Comparison of ENCODE assay signal across 8 mouse cellular contexts in genomic region chr2:32939418-32939817, GRCm38 (mm10). TPM values are rescaled to one million over a fixed set of nuclear protein-coding genes. Genes with fewer than 3 reads are reported as not detected.
DNase-seq lines count a peak whose midpoint lies in the region; ATAC-seq and TF ChIP-seq lines count a peak whose summit lies in the region.

No protein-coding gene starts in this region.

- no peaks in the 10 kb centered on the region; the same call in 1 of the 2 replicates for H3K4me1 ChIP-seq in heart, embryonic 10.5 days
- H3K4me1 ChIP-seq in cortical plate, adult 2 months (ENCODE audit: control insufficient read depth, insufficient read depth, low read length): no peaks in the 10 kb centered on the region
- H3K4me1 ChIP-seq in lung, embryonic 14.5 days (ENCODE audit: insufficient read depth): no peaks in the 10 kb centered on the region

- 62% methylated on average over 5 of the region's 5 CpGs for WGBS in heart, embryonic 10.5 days
- 63% methylated on average over 5 of the region's 5 CpGs for WGBS in lung, embryonic 14.5 days

- TF ChIP-seq POLR2A in cortical plate, adult 2 months (IDR thresholded peaks at IDR 0.05; ENCODE audit: extremely low read depth, insufficient read depth, low read length): no peak

- H3K36me3 ChIP-seq in heart, embryonic 10.5 days: peaks cover 63% of the 10 kb centered on the region
- peaks cover 16% of the 10 kb centered on the region; the same call in 1 of the 2 replicates for H3K36me3 ChIP-seq in lung, embryonic 14.5 days (ENCODE audit: insufficient read depth)

- peak; percentile 38; the same call in 1 of the 2 replicates for TF ChIP-seq CTCF in cortical plate, adult 2 months (IDR thresholded peaks at IDR 0.05; ENCODE audit: extremely low read depth, insufficient read depth, low read length)
- TF ChIP-seq CTCF in lung, embryonic 14.5 days (IDR thresholded peaks at IDR 0.05; ENCODE audit: low read depth): peak; percentile 62

- no peak for ATAC-seq in lung, embryonic 14.5 days (ENCODE audit: insufficient read depth)

- no peak overlapping the region for H3K4me3 ChIP-seq in heart, embryonic 10.5 days
- H3K4me3 ChIP-seq in cortical plate, adult 2 months (ENCODE audit: insufficient read depth, low read length): no peak overlapping the region
- H3K4me3 ChIP-seq in lung, embryonic 14.5 days (ENCODE audit: low read depth, low read length): no peak overlapping the region

- H3K4me2 ChIP-seq in lung, embryonic 14.5 days: no peak overlapping the region

- peak; percentile 55 for DNase-seq in heart, adult 8-10 months (ENCODE audit: low spot score)
- no peak for DNase-seq in heart, embryonic 10.5 days (ENCODE audit: low spot score)
- DNase-seq in right cerebral cortex, postnatal 4 days: peak; percentile 48
- DNase-seq in right cerebral cortex, postnatal 10 days (ENCODE audit: low spot score in 2 of 2): no peak
- DNase-seq in lung, embryonic 14.5 days: peak; percentile 84
- DNase-seq in thymus, postnatal 10 days (ENCODE audit: low spot score in 2 of 2): peak; percentile 44 to 75
- no peak for DNase-seq in adrenal gland, postnatal 14 days

- H3K27ac ChIP-seq in heart, embryonic 10.5 days: no peak overlapping the region
- H3K27ac ChIP-seq in cortical plate, adult 2 months (ENCODE audit: insufficient read depth, low read length): no peak overlapping the region
- no peak overlapping the region for H3K27ac ChIP-seq in lung, embryonic 14.5 days (ENCODE audit: low read depth)

- no peak overlapping the region for H3K9ac ChIP-seq in lung, embryonic 14.5 days

- no peaks in the 10 kb centered on the region for H3K27me3 ChIP-seq in heart, embryonic 10.5 days (ENCODE audit: insufficient read depth, poor library complexity, severe bottlenecking)
- H3K27me3 ChIP-seq in lung, embryonic 14.5 days (ENCODE audit: insufficient read depth, low read length): no peaks in the 10 kb centered on the region

- H3K9me3 ChIP-seq in heart, embryonic 10.5 days: no peaks in the 10 kb centered on the region
- H3K9me3 ChIP-seq in lung, embryonic 14.5 days (ENCODE audit: low read depth, low read length): no peaks in the 10 kb centered on the region

RNA-seq across cellular contexts. Expression of gene Rpl12, which starts 21.9 kb away (rescaled TPM):
- total RNA-seq in heart, adult 8-10 months (2022): 10 to 100 TPM; 56.3 to 66.1 (median 58.9) TPM
- polyA plus RNA-seq in heart, embryonic 10.5 days (2016; fragmentation: Nextera tagmentation; extraction: Ambion mirVana): 121 and 170 TPM in 2 replicates
- polyA plus RNA-seq in cortical plate, adult 2 months (2012; rRNA removed): 484 and 506 TPM in 2 replicates
- 235 and 256 TPM in 2 replicates for polyA plus RNA-seq in lung, embryonic 14.5 days (2014; fragmentation: Nextera tagmentation; extraction: Ambion mirVana)
- total RNA-seq in adrenal gland, postnatal 14 days (2021): 155 and 192 TPM in 2 replicates

RNA-seq across cellular contexts. Expression of gene Lrsam1, which starts 22.0 kb away (rescaled TPM):
- total RNA-seq in heart, adult 8-10 months (2022): 10 to 100 TPM; 13.1 to 21.8 (median 17.5) TPM
- 7.6 and 8.6 TPM in 2 replicates for polyA plus RNA-seq in heart, embryonic 10.5 days (2016; fragmentation: Nextera tagmentation; extraction: Ambion mirVana)
- 25.6 and 25.9 TPM in 2 replicates for polyA plus RNA-seq in cortical plate, adult 2 months (2012; rRNA removed)
- 6.4 and 6.6 TPM in 2 replicates for polyA plus RNA-seq in lung, embryonic 14.5 days (2014; fragmentation: Nextera tagmentation; extraction: Ambion mirVana)
- total RNA-seq in adrenal gland, postnatal 14 days (2021): 14.1 and 17.2 TPM in 2 replicates

RNA-seq across cellular contexts. Expression of gene Slc2a8, which starts 42.5 kb away (rescaled TPM):
- total RNA-seq in heart, adult 8-10 months (2022): 10 to 100 TPM; 15.2 to 20.2 (median 17.1) TPM
- polyA plus RNA-seq in heart, embryonic 10.5 days (2016; fragmentation: Nextera tagmentation; extraction: Ambion mirVana): 20.8 and 23.4 TPM in 2 replicates
- 47.5 TPM in 2 replicates for polyA plus RNA-seq in cortical plate, adult 2 months (2012; rRNA removed)
- 12.4 and 14.4 TPM in 2 replicates for polyA plus RNA-seq in lung, embryonic 14.5 days (2014; fragmentation: Nextera tagmentation; extraction: Ambion mirVana)
- 18.3 and 20.8 TPM in 2 replicates for total RNA-seq in adrenal gland, postnatal 14 days (2021)

Comparison
In these comparisons a context has a peak if more than half of its experiments do, and no peak if none do; other contexts are left out.
1. DNase-seq: peak in heart, adult 8-10 months (single experiment), right cerebral cortex, postnatal 4 days (single experiment), lung, embryonic 14.5 days (single experiment) and thymus, postnatal 10 days (2 of 2); none in heart, embryonic 10.5 days (single experiment), right cerebral cortex, postnatal 10 days (0 of 2) and adrenal gland, postnatal 14 days (single experiment).